Mouse (Mus musculus) hindlimb bud, embryonic 11.5 days (tissue): ENCODE results near the gene Frmd4a.
A peak's percentile ranks its signal among the peaks of the same experiment; 100 is the strongest.

Experiments
- DNase-seq: peaks from one replicate; pipeline ENCODE4 v3.0.0-alpha.2; 2012; ENCODE audit warnings: low read depth, low spot score; ENCODE audit errors: extremely low spot score

Frmd4a gene

GRCm38 (mm10) chr2:4380926-4381325 lies 363.4 kb downstream of the Frmd4a start:
- DNase-seq, result no peak

DNA sequence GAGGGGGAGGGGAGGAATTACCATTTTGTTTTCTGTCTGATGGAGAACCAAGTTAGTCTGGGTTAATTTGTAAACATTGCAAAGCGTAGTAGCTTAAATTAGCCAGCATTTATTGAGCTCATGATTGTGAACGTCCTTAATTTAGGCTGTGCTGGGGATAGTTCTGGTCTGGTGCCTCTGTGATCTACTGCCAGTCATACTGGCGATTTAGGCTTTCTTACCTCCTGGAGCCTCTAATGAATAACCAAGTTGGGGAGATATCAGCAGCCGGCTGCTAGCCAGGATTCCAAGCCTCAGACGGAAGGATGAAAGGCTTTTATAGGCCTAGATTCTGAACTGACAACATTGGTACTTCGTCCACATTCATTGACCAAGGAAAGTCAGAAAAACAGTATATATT lies 369.0 kb downstream of the Frmd4a start:
- no peak for DNase-seq

DNA sequence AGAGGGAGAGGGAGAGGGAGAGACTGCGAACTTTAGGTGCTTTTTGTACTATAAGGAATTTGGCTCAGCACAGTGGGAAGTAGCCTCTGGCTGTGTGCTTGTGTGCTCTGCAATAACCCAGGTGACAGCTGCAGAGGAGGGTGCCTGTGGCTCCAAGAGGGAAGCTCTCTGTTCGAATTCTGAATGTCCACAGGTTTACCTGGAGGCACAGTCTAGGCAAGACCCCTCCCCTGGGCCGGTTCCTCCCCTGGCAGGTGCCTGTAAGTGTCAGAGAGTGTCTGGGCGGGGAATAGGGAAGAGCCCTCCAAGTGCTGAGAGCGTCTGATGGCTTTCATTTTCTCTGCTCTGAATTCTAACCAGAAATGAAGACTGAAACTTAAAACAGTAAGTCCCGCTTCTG lies 371.8 kb downstream of the Frmd4a start:
- DNase-seq, result no peak

- no peak for DNase-seq
These were observed 373.6 kb downstream of the Frmd4a start for GRCm38 (mm10) chr2:4391091-4391490.

DNA sequence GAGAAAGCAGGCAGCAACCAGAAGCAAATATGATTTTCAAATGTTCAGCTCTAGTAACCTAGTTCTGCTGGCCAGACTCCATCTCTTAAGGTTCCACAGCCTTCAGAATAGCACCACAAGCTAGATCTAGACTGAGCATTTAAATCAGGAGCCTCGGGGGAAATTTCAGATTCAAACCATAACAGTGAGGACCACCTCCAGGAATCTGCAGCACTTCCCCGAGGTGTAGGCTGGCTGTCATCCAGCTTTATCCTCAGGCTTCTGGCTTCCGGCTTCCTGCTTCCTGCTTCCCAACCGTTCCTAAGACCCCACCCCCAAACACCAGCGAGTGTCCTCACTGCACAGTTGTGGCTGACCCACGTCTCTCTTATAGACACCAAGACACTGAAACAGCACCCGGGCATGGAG lies 374.2 kb downstream of the Frmd4a start:
- DNase-seq, result no peak

DNA sequence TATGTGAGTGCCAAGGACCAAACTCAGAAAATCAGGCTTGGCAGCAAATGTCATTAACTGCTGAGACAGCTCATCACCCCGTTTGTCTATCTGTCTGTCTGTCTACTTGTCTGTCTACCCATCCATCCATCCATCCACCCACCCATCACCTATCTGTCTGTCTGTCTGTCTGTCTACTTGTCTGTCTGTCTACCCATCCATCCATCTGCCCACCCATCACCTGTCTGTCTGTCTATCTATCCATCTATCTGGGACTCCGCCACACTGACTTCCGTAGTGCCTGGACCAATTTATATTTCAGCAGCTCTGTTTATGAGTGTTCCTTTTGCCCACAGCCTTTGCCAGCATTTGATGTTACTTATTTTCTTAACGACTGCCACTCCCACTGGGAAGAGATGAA lies 375.5 kb downstream of the Frmd4a start:
- DNase-seq, result no peak

DNA sequence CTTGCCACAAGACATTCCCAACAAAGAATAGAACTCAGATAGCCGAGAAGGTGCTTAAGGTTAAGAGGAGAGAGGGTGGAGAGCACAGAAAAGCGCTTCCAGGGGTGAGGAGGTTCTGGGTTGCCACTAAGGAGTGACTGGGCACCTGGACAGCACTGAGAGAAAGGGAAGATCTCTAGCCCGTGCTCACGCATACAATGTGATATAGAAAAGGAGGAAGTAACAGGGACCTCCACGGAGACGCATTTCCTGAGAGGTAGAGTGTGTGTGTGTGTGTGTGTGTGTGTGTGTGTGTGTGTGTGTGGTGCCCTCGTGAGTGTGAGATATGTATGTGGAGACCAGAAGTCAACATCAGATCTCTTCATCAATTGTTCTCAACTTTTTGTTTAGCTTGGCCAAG lies 377.1 kb downstream of the Frmd4a start:
- no peak for DNase-seq

DNA sequence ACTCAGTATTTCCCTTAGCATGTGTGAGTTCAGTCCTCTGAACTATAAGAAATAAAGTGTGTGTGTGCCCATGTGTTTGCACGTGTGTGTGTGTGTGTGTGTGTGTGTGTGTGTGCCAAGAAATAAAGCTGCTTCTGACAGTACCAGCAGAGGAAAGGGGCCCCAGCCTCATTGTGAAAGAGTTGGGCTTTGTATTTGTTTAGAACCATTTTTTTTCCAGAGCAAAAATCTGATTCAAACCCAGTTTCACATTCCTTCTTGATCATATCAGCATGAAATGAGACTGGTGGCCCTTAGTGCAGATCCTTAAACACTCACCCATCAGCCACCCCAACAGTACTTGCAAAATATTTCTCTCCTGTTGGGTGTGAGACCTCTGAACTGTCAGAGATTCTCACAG lies 382.2 kb downstream of the Frmd4a start:
- no peak for DNase-seq

- DNase-seq, result no peak
These were observed 383.5 kb downstream of the Frmd4a start for GRCm38 (mm10) chr2:4400771-4401596.

DNA sequence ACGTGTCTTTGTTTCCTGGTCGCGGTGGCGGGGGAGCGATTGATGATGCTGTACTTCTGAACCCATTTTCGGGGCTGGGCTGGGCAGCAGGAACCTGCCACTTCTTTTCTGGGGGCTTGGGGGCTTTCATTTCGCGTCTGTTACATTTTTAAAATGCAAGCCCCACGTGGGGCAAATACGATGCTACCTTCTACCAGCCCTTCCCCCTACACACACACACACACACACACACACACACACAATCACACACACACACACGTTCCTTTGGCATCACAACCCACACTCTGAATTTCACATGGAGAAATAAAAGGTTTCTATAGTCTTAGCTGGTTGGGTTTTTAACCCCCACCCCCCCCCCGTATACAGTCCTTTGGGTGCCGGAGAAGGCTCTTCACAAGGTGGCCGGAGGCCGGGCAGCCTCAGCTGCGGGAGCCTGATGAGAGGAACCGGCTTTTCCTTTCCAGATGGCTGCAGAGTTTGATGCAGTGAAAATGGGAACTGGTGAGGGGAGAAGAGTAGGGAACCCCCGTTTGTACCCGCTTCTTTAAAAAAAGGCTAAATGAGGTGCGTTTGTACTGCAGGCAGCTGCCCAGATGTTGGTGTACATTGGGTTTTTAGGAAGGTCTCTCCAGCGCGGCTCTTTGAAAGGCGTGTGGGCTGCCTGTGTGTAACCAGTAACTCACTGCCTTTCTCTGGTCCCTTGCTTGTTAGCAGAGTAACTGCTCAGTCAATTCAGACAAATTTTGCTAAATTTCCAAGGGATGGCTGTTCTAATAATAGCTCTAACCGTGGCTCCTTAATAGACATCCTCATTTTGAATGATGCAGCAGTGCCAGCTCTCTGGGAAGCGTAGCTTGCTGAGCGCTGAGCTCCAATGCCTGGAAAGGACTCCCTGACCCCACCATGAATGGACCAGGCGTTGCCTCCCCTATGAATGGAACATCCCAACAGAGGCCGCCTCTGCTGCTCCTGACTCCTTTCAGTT lies 384.4 kb downstream of the Frmd4a start:
- DNase-seq, result peak; percentile 47

DNA sequence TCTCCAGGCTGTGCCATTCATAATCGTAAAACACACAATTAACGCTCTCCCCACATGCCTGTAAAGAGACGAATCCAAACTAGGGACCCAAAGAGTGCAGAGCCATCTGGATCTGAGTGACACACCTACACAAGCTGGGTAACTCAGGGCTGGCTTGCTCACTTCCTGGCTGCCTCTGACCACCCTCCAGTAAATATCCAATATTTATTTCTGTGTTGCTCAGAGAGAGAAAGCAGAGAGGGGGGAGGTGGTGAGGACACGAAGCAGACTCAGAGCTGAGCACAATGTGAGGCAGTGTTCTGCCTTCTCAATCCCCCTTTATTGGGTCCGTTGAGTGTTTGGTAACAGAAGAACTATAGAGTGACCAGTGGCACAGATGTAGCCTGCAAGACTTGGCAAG lies 389.5 kb downstream of the Frmd4a start:
- no peak for DNase-seq

GRCm38 (mm10) chr2:4409810-4410433 lies 392.4 kb downstream of the Frmd4a start:
- DNase-seq, result no peak

GRCm38 (mm10) chr2:4412870-4413595 lies 395.5 kb downstream of the Frmd4a start:
- DNase-seq, result no peak

DNA sequence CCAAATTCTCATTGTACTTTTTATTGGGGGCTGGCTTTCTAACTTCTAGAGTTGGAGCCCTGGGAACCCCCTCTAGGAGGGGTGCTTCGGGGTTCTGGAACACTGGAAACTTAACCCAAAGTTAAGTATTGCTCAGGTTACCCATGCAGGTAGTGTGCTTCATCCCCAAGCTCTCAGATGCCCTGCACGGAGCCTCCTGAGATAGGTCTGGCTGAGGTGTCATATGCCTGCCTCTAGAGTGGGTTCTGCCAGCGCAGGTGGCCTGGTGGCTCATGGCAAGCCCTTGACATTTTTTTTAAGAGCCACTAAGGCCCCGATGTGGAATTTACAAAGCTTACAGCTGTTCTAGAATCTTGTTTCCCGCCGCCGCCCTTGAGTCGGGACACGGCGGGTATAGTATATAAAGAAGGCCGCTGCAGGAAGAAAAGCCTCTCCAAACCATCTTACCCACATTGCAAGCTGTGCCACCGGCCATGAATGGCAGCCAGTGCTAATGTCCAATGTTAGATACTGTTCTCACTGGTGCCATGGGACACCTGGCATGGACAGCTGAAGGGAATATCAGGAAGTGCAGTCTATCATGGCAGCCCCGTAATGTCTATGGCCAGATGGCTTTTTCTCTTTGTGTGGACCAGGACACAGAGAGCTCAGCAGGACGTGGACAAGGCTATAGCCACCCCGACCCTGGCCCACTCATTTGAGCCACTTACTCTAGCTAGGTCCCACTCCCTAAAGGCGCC lies 396.2 kb downstream of the Frmd4a start:
- no peak for DNase-seq

- DNase-seq, result no peak
These were observed 403.3 kb downstream of the Frmd4a start for GRCm38 (mm10) chr2:4420679-4421312.

DNA sequence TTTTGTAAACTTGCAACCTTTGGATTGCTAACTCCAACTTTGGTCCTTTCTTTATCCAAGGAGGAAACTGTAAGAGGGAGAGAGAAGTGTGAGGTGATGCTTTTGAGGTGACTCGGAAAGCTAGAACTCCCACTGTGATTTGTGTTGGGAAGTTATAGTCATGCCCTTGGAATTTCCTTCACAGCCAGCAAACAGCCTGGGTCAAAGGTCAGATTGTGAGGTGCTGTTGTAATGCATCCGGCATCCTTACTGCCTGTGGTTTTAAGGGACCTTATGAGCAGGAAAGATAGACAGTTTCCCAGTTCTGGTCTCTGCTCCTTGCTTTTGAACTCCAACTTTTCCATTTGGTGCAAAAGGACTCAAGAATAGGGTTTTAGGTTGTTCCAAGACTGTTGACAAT lies 404.2 kb downstream of the Frmd4a start:
- DNase-seq, result no peak

GRCm38 (mm10) chr2:4423896-4424295 lies 406.4 kb downstream of the Frmd4a start:
- no peak for DNase-seq

GRCm38 (mm10) chr2:4428407-4428855 lies 410.9 kb downstream of the Frmd4a start:
- no peak for DNase-seq

GRCm38 (mm10) chr2:4433119-4433518 lies 415.6 kb downstream of the Frmd4a start:
- peak; percentile 20 for DNase-seq
